Mouse (Mus musculus): ENCODE results near the gene Sumo3.

Gene Sumo3

DNA sequence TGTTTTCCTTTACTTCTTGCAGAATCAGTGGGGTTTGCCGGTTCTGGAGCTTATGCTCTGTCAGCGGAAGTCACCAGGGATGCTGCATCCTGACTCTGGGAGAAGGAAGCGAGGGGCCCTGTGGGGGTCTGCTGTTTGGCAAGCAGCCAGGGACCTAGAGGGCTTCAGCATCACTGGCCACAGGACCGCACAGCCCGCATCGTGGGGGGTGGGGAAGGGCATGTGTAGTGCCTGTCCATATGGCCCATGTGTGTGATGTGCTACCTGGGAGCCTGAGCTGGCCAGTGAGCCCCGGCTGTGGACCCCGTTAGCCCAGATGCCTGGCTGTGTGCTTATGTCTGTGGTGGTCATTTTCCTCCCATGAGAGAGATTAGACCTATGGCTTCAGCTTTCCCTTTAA is 16.1 kb upstream of the Sumo3 start:
- no peak for DNase-seq

GRCm38 (mm10) chr10:77590812-77591211 is 15.1 kb upstream of the Sumo3 start:
- peak; percentile 67 for DNase-seq

DNA sequence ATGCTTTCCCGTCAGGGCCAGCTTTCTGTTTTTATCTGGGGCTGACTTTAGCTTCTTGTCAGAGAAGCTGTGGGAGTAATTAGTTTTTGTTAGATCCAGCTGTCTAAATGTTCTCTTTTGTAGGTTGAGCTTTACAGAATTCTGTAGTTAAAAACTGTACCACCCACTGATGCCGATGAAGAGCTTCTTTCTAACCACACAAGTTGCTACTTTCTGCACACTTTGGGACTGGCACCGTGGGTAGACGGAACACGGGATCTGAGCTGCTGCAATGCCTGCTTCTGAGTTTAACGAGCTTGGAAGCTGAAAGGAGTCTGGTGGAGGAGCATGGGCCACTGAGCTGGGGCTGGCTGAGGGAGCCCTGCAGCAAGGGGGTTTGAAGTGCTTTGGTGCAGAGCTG is 14.4 kb upstream of the Sumo3 start:
- no peak for DNase-seq

DNA sequence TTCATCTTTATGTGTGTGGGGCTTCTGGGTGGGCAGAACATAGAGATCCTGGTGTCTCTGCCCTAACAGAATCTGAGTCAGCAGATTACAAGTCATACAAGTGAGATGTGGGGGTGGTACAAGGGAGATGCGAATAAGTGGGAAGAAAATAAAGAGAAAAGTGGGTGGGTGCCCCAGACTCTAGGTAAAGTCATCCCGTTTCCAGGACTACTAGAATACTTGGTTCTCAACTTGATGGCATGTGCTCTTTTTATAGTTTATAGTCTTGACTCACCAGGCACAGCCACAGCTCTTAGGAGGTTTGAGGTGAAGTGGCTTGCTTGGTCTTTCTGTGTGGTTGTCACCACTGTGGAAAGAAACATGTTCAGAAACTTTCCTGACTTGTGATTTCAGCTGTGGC is 9.8 kb upstream of the Sumo3 start:
- no peak for DNase-seq

DNA sequence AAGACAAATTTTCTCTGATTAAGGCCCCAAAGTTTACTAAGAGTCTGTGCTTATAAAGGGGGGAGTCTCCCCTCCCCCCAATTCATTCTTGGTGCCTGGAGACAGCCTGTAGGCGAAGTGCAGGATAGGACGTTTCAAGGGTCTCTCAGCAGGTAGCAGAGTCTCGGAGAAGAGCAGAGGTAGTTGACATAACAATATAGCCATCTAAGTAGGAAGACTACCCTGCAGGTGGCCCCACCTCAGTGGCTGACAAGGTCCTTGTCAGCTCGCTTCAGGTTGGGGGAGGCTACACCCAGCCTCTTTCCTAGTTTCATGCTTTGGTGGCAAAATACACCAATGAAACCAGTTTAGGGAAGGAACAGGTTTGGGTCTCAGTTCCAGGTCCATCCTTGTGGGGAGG is 2.9 kb upstream of the Sumo3 start:
- no peak for DNase-seq

DNA sequence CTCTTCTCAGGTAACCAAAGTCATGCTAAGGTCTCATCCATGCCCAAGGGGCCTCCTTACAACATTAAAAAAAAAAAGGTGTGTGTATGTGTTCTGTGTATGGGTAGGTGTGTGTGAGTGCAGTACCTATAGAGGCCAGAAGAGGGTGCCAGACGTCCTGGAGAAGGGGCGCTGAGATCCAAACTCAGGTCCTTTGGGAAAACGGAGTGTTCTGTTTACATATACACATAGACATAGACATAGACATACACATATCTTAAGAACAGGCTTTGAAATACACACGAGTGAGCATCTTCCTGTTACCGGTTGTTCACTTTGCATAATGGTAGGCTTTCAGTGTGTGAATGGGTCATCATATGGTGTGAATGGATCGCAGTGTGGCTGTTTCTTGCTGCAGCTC is 1.8 kb upstream of the Sumo3 start:
- DNase-seq = no peak

GRCm38 (mm10) chr10:77604958-77605357 is 939 bp upstream of the Sumo3 start:
- no peak for DNase-seq

DNA sequence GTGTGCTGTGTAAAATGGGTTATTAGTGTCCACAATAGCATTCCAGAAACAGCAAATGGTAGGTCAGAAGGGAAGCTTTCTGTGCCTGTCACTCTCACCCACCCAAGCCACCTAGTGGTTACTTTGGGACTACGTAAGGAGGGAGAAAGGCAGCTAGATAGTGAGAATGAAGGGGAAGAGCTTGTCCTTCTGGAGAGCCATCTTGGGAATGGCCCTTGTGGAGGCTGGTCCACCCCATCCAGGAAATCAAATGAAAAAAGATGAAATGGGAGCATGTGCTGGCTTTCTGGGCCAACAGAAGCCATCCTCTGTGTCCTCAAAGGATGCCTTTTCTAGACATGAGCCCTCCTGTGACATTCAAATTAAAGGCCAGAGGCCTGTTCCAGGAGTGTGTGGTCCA is 529 bp upstream of the Sumo3 start:
- DNase-seq = peak; percentile 46

DNA sequence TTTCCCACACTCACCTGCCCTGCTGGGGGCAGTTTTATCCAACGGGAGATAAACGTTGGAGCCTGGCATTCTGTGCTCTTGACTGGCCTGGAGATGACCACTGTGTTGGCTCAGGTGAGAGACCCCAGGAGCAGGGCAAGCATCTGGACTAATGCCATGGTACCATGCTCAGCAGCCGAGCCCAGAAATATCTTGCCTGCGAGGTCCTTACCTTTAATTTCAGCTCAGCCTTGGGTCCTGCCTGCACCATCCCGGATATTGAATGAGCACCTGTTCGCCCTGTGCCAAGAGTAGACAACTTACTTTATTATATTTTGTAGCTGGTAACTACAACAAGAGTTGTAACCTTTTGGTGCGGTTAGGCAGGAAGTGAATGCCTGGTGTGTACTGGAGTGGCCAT is 958 bp downstream of the Sumo3 start:
- DNase-seq = peak; percentile 38

GRCm38 (mm10) chr10:77607441-77607840 is 1.5 kb downstream of the Sumo3 start:
- DNase-seq = peak; percentile 57

DNA sequence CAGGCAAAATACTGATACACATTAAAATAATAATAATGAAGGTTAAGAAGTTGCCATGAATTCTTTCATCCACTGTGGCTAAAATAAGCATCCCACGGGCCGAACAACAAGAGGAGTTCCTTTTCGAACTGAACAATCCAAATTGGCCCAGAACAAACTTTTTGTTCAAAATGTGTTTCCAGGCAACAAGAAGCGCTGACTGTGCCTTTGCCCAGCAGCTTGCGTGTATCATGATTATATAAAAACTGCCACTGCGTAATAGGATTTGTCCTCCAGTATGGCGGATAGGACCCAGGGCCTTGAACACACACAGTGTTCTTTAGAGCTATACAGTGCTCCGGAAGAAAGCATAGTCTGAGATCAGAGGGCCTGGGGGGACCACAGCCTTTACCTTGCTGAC is 2.7 kb downstream of the Sumo3 start:
- no peak for DNase-seq

DNA sequence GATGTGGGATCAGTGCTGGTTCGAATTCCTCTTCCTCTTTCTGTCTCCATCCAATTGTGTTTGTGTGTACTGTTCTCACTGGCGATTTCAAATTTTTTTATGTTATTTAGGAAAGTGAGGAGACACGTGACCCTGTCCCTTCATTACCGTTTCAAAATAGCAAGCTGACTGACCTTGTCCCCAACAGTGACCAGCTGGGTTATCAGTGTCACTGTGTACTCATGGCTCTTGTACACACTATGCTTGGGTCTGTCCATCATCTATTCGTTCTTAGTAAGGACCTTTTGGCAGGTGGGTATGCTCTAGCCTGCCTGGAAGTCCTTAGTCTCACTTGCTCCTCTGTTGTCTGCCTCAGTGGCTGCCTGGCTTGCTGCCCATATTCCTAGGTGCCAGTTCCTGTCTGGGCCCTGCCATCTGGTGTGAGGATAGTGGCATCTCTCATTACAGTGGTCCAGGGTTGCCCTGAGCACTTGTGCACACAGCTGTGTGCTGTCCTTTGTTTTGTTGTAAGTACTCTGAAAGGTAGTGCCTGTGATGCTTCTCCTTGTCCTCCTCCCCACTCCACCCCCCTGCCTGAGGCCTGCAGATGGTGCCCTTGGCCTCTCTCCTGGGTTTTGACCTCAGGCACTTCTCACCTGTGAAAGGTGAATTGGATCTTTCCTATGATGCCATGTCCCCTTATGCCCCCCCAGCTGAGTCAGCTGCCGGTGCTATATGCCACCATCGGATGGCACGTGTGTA is 4.5 kb downstream of the Sumo3 start:
- no peak for DNase-seq

DNA sequence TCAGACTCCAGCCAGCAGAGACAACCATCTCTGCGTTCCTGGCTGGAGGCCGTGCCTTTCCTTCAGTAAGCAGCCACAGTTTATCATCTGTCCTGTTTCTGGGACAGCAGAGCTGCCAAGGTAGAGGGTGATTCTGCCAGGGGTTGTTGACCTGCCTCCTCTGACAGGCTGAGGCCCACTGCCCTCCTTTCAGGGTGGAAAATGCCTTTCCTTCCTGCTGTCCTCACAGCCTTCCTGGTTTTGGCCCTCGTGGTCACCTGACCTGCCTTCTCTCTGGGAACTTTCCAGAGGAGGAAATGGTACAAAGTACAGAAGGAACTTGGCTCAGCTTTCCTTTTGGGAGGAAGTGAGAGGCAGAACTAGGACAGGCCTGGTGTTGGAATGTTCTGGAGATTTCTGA is 7.5 kb downstream of the Sumo3 start:
- DNase-seq = peak; percentile 89

- no peak for DNase-seq
Observed at GRCm38 (mm10) chr10:77615647-77616046, 9.8 kb downstream of the Sumo3 start.

- no peak for DNase-seq
Observed at GRCm38 (mm10) chr10:77616166-77616565, 10.3 kb downstream of the Sumo3 start.

DNA sequence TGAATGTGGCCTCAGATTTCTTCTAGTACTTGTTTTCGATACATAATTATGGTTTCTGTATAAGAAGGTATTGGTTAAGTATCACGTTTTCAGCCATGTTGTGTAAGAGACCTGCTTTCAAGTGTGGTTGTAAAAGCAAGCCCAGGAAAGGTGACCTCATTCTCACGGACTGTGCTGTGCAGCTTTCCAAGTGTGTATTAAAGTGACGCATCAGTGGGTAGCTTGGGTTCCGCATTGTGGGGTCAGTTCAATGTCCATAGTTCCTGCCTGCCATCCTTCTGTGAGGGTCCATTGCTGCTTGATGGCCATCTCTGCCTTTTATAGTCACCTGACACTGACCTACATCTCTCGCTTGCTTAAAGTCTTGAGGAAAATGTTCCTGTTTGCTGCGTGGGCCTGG is 11.0 kb downstream of the Sumo3 start:
- peak; percentile 34 for DNase-seq

DNA sequence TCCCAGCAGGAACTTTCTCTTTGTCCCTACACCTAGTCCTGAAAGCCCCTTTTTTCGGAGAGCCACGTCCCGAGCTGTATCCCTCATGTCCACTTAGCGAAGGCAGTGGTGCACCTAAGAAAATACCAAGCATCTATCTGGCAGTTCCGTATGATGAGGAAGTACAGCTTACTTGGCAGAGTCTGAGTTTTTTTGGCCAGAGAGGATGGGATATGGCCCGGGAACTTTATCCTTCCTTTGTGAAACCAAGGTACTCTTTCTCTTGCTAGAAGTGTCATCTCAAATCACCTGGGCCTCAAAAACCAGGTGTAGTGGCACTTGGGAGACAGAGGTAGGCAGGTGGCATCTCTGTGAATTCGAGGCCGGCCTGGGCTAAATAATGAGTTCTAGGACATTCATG is 15.6 kb downstream of the Sumo3 start:
- DNase-seq = no peak

DNA sequence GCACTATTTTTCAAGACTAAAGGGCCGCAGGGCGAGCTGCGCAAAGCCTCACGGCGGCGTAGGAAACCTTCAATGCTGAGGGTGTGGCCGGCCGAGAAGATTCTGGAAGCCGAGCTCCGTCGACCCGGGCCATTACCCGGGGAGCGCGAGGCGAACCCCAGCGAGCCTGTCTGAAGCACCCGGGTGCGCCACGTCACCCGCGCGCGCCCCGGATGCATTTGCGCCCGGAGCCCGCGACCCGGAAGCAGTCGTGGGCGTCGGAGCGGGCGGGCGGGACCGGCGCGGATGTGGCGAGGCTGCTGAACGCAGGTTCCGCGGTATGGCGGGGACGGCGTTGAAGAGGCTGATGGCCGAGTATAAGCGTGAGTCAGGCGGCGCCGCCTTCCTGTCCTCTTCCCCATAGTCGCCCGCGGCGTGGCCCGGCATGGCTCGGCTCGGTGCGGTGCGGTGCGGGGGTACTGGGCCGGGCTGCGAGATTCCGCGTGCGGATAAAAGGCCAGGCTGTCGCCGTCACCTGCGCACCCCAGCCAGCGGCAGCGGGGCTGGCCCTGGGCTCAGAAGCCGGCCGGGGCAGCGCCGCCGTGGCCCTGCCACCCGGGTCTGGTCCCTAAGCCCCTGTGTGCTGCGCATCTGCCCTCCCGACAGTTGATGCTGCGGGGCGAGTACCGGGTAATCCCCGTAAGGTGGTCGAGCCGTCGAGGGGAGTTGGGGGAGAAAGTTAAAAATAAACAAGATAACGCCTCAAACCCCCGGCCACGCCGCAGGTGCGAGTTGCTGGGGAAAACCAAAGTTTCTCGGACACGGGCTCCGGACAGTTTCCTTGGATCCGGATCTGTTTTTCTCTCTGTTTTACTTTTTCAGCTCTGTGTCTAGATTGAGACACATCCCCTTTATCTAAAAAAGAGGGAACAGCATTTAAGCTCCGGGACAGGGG is 16.4 kb downstream of the Sumo3 start, which contains the start of gene Ube2g2:
Gene Ube2g2, plus strand, starts transcription at position 221 of the 934 bp plus-strand sequence.
- peak; percentile 97 for DNase-seq

DNA sequence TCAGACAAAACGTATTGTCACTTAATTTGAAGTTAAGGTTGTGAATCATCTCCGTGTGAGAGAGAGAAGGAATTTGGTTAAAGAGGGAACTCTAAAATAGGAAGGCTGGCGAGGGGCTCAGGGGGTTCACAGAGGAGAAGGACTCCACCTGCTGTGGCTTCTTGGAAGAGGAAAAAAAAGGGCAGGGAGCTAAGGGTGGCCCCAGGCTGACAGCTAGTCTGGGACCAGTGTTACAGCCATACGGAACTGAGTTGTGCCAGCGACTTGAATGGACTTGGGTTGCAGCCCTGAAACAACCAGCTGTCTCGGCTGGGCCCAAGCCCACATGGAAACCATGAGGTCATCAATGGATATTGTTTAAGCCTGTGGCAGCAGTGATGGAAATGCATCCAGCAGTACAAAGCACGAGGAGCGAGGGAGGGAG is 17.2 kb downstream of the Sumo3 start:
- peak; percentile 37 for DNase-seq

GRCm38 (mm10) chr10:77623639-77624400 is 17.9 kb downstream of the Sumo3 start:
- no peak for DNase-seq

DNA sequence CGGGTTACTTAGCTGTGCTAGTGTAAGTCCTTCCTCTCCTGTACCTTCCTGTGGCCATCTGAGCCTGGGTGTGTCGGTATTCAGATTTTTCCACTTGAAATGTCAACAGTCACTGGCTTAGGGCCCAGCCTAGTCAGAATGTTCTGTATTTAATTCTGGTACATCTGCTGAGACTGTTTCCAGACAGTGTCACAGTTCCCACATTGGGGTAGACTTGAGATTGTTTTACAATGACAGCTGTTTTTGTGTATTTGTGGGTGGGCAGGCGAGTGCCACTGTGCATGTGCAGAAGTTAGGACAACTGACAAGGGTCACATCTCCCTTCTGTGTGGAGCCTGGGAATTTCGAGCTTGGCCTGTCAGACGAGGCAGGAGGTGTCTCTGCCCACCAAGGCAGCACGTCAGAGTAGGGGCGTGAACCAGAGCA is 18.7 kb downstream of the Sumo3 start:
- peak; percentile 59 for DNase-seq

DNA sequence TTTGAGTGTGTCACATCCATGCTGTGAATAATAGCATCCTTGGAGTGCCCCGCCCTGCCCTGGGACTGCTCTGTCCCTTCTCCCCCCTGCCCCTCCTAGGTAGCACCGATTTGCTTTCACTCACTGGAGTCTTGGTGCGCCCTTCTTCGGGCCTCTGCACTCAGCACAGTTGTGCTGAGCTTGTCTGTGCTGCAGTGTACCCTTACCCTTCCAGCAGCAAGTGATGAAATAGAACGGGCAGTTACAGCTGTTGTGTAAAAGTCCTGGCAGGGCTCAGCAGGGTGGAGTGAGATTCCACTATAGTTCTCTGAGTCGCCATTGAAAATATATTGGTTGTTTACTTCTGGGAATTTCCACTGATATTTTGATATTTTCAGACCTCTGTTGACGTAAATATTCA is 20.1 kb downstream of the Sumo3 start:
- DNase-seq = no peak

DNA sequence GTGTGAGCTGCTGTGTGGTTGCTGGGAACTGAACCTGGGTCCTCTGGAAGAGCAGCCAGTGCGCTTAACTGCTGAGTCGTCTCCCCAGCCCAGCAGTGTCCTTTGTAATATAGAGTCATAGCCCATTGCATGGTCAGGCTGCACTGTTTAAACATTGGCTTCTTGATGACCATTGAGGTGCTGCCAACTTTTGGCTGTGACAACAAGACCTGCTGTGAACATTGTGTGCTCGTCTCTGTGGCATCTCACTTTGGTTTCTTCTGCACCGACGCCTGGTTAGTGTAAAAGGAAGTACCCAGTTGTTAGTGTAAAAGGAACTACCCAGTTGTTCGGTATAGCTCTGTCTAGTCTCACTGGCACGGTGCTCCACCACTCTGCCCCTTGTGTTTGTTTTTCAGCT is 20.7 kb downstream of the Sumo3 start:
- DNase-seq = no peak
